Mouse (Mus musculus) urinary bladder, adult 2 months (tissue): ENCODE data around the gene H2afv. TPM values are rescaled to one million over a fixed set of nuclear protein-coding genes. Genes with fewer than 3 reads are reported as not detected.

Experiments used
- DNase-seq: peaks from one replicate; pipeline ENCODE4 v3.0.0; 2022; ENCODE audit warnings: low spot score
- polyA plus RNA-seq: library from polyadenylated mRNA; depleted of rRNA; stranded (reverse); fragments of >200 nt; gene quantifications from 2 replicates; pipeline ENCODE4 v1.2.3, GENCODE M21; 2012; rRNA removed

H2afv gene
- 97.0 and 110 TPM in 2 replicates for polyA plus RNA-seq

GRCm38 (mm10) chr11:6444077-6444853, at the start of gene H2afv:
TSS of gene H2afv (minus strand) at chr11:6444443.
- DNase-seq = peak; percentile 98

- no peak for DNase-seq
Measured at GRCm38 (mm10) chr11:6489691-6490503, 45.7 kb upstream of the H2afv start.

GRCm38 (mm10) chr11:6489257-6489656, 45.0 kb upstream of the H2afv start:
- no peak for DNase-seq

DNA sequence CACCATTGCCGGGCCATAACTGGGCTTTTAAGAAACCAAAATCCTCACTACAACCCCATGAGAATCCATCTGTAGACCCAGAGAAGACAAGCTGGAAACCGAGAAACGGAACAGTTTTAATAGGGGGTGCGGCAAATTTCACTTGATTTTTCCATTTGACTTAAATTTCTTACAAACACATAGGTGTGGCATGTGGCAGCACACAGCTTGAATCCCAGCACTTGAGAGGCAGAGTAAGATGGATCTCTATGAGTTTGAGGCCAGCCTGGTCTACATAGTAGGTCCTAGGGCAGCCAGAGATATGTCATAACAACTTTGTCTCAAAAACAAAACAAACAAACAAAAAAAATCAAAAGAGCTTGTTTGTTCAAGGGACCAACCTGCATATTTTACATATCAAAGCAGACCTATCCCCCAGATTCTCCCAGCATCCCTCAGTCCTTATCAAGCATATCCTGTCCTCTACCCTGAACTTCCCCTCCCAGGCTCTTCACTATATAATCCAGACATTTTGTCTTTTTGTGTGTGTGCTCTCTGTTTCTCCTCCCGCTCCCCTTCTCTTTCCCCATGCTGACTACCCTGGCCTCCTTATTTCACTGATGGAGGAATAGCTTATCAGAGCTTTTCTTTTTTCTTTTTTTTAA, 43.9 kb upstream of the H2afv start:
- no peak for DNase-seq

DNA sequence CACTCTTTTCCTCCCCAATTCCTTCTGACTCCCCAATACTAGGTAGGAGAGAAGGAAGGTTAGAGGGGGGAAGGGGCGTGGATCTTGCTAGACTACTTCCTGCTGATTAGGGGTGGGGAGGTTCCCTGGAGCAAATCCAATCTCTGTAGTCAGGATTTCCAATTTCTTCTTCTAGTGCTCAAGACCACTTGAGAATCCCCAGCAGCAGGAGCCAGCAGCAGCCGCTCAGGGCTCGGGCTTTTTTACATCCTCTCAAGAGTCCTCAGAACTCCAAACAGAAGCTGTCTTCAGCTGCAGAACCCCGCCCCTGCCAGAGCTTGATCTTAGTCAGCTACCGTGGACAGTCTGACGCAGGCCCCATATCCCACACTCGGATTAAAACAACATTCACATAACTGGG, 43.3 kb upstream of the H2afv start:
- DNase-seq = no peak

DNA sequence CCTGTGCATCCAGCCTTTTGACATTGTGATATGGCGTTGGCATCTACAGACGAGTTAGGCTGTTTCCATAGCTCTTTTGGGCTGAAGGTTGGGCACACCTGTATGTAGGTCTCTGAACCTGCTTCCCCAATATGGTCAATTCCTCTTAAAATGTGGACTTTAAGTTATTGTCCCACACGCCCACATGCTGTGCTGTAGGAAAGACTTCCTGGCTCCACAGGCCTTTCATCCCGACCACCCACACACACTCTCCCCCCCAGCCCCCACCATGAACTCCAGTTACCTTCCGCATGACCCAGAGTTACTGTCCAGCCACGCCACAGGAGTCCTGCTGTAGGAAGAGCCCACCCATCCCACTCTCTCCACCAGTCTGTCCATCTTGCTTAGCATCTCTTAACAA, 42.7 kb upstream of the H2afv start:
- DNase-seq = no peak

- no peak for DNase-seq
Measured at GRCm38 (mm10) chr11:6484244-6484959, 40.2 kb upstream of the H2afv start.

DNA sequence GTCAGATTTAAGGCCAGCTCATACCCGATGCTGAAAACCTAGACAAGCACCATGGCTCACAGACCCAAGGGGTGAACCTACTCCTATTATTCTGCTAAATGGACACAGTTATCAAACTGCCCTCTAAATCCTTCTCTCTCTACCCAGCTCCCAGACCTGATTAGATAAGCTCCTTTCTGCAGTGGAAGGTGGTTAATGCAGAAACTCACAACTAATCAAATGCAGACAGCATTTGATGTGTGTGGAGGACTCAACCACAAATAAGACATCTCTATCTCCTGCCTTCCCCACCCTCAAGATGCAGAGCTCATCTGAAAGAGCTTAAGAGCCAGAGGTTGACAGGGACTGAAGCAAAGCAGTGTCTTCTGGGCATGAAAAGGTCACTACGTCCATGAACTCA, 38.9 kb upstream of the H2afv start:
- DNase-seq = no peak

- no peak for DNase-seq
Measured at GRCm38 (mm10) chr11:6481669-6482185, 37.5 kb upstream of the H2afv start.

- no peak for DNase-seq
Measured at GRCm38 (mm10) chr11:6480681-6481405, 36.6 kb upstream of the H2afv start.

DNA sequence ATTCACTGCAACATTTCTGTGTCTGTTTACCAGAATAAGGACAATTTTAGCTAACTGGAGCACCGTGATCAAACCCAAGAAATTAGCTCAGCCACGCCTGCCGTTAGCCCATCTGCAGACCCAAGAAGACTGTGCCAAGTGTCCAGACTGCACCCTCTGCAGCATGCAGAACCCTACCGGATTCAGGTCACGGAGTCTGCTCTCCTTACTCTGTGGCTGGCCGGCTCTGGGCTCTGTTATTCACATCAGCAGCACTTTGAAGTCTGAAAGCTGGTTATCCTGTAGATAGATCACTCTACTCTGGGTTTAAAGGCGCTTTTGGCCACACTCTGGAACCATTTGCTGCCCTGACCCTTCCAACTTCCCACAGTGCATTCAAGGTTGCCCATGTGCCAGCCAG, 35.9 kb upstream of the H2afv start:
- no peak for DNase-seq

DNA sequence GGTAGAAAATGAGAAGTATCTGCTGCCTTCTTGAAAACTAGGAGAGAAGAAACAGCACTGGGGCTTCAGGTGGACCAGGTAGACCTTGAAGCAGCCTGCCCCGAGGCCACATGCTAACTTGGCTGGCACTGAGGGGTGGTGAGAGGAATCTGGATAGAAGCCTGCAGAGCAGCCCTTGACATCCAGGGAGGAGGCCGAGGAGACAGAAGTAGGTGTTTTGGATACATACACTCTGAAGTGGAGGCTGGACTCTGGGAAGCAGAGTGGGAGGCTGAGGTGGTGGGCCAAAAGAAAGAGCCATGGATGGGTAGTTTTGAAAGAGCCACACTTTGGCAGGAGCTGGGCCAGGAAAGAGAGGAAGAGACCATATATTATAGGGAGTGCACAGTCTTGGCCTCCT, 35.0 kb upstream of the H2afv start:
- no peak for DNase-seq

- DNase-seq = no peak
Measured at GRCm38 (mm10) chr11:6477350-6477749, 33.1 kb upstream of the H2afv start.

DNA sequence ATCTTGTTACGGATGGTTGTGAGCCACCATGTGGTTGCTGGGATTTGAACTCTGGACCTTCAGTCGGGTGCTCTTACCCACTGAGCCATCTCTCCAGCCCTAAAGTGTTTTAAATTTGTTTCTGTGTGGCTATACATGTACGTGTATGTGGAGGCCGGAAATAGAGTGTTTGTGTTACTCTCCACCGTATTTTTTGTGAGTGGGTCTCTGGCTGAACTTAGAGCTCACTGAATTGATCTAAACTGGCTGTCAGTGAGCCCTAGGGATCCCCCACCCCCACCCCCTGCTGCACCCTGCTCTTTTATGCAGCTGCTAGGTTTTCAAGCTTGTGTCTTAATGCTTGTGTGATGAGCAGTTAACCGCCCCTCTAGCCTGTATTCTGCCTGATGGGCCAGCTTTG, 32.6 kb upstream of the H2afv start:
- DNase-seq = no peak

GRCm38 (mm10) chr11:6475867-6476484, 31.7 kb upstream of the H2afv start, which contains the start of gene Purb:
TSS of gene Purb (minus strand) at chr11:6475917.
- DNase-seq = peak; percentile 93

GRCm38 (mm10) chr11:6474874-6475731, 30.9 kb upstream of the H2afv start:
- DNase-seq = peak; percentile 63

DNA sequence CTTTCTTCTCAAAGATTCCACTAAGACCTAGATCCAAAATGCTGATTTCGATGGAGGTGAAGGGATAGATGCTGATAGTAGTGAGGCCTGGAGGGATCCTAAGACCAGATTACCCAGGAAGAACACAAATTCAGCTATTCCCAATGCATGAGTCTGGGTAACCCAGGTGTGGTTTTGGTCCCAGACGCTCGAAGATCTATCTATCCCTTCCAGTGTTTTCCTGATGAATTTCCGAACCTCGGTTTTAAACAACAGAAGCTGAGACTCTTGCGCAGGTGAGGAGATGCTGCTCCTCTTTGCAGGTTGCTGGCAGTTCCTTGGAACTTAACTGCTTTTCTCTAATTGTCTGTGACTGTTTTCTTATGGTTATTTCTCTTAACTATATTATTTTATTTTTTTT, 30.1 kb upstream of the H2afv start:
- no peak for DNase-seq

DNA sequence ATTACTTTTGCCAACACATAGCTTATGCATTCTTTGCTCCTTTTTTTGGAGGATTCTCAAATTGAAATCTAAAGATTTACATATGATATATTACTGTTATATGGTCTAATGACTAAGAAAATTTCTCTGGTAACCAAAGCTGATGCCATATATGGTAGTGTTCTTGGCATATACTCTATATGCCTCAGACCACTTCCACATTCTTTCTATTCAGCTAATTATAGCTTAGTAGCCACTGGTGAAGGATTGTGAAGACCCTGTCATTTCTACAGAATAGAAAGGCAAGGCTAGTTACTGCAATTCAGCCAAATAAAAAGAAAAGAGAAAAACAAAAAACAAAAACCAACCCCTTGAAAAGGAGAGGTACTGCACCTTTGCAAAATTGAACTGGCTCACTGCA, 27.8 kb upstream of the H2afv start:
- DNase-seq = no peak

- DNase-seq = no peak
Measured at GRCm38 (mm10) chr11:6471493-6471892, 27.2 kb upstream of the H2afv start.

- no peak for DNase-seq
Measured at GRCm38 (mm10) chr11:6471054-6471453, 26.8 kb upstream of the H2afv start.
